Mouse (Mus musculus) ES-E14 (cell line): ENCODE measurements around the gene Rps6kc1. TPM values are rescaled to one million over a fixed set of nuclear protein-coding genes. Genes with fewer than 3 reads are reported as not detected.

Source experiments
- DNase-seq: peaks from one replicate; pipeline ENCODE4 v3.0.0-alpha.2; 2013; ENCODE audit warnings: low read depth, low spot score
- H3K27ac ChIP-seq: 2 replicates; pipeline ENCODE4 v1.5.1; 2012; ENCODE audit warnings: low read depth, mild to moderate bottlenecking, low read length, moderate library complexity, mixed read lengths; ENCODE audit not compliant: poor library complexity, insufficient read depth, severe bottlenecking
- H3K36me3 ChIP-seq: 2 replicates; pipeline ENCODE4 v1.6.1; 2012; ENCODE audit warnings: mild to moderate bottlenecking, low read length, moderate library complexity, mixed read lengths; ENCODE audit not compliant: control insufficient read depth, poor library complexity, insufficient read depth, severe bottlenecking
- H3K4me1 ChIP-seq, 2 experiments: fragments of 150-350 bp in 1 of 2; sonication (generic) in 1 of 2; 2 replicates each; pipeline ENCODE4 v1.6.1; 2012; ENCODE audit warnings: low read length in 2 of 2, mild to moderate bottlenecking in 1 of 2, mixed read lengths in 1 of 2; ENCODE audit not compliant: control insufficient read depth in 2 of 2, insufficient read depth in 2 of 2, poor library complexity in 1 of 2
- H3K4me3 ChIP-seq, 2 experiments: fragments of 150-350 bp in 1 of 2; sonication (generic) in 1 of 2; 2 replicates each; pipeline ENCODE4 v1.5.1; 2012; ENCODE audit warnings: low read length in 2 of 2, low read depth in 1 of 2, mild to moderate bottlenecking in 1 of 2, mixed read lengths in 1 of 2; ENCODE audit not compliant: insufficient read depth in 1 of 2, poor library complexity in 1 of 2, severe bottlenecking in 1 of 2
- H3K9ac ChIP-seq: 2 replicates; pipeline ENCODE4 v1.6.1; 2012; ENCODE audit warnings: low read depth, mild to moderate bottlenecking, low read length, mixed read lengths; ENCODE audit not compliant: poor library complexity, insufficient read depth, severe bottlenecking
- H3K9me3 ChIP-seq: fragments of 150-350 bp; sonication (generic); 2 replicates; pipeline ENCODE4 v1.6.1; 2012; ENCODE audit warnings: low read depth, mild to moderate bottlenecking, low read length; ENCODE audit not compliant: control insufficient read depth, insufficient read depth
- CHD2 ChIP-seq: IDR thresholded peaks from 2 replicates; pipeline ENCODE4 v1.6.1; 2014; ENCODE audit warnings: mild to moderate bottlenecking, low read depth, low read length, inconsistent platforms
- HCFC1 ChIP-seq: IDR thresholded peaks from 2 replicates; pipeline ENCODE4 v1.6.1; 2012; ENCODE audit warnings: low read length, inconsistent platforms, borderline replicate concordance; ENCODE audit not compliant: insufficient read depth
- MAFK ChIP-seq: IDR thresholded peaks from 2 replicates; pipeline ENCODE4 v1.6.1; 2014; ENCODE audit warnings: mild to moderate bottlenecking, low read depth, low read length, inconsistent platforms; ENCODE audit not compliant: insufficient read depth
- ZC3H11A ChIP-seq: IDR thresholded peaks from 2 replicates; pipeline ENCODE4 v1.6.1; 2012; ENCODE audit warnings: low read depth, mild to moderate bottlenecking, inconsistent platforms, low read length, borderline replicate concordance
- ZNF384 ChIP-seq: IDR thresholded peaks from 2 replicates; pipeline ENCODE4 v1.6.1; 2012; ENCODE audit warnings: low read depth, low read length, inconsistent platforms
- in situ Hi-C, 2 experiments: fragments of 600-800 bp; cut with MboI; formaldehyde crosslinking; loops; one replicate each; pipeline ENCODE4 v1.15.1; 2025; ENCODE audit warnings: low sequenced_read_pairs in 2 of 2, inconsistent platforms in 1 of 2; ENCODE audit not compliant: unreplicated experiment in 2 of 2
- total RNA-seq: library from RNA; depleted of rRNA; stranded (reverse); fragments of 300-350 nt; gene quantifications from 2 replicates; pipeline ENCODE4 v1.2.3, GENCODE M21; 2012

The Rps6kc1 gene
- total RNA-seq, 1 experiment = 19.3 TPM

DNA sequence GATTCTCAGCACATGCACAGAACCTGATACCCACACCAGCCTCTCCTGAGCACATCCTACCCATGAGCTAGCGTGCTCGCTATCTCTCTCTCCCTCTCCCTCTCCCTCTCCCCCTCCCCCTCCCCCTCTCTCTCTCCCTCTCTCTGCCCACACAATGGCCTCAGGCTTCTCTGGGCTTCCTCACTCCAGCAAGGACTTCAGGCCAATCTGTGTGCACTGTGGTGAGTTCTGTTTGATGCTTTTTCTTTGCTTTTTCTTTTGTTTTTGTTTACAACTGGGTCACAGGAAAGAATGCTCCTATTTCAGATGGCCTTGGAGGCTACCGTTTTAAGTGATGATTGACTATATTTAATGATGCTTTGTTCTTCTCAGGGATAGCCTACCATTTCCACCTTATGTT, 62.9 kb downstream of the Rps6kc1 start:
- no peak overlapping the region for H3K9ac ChIP-seq
- no peak overlapping the region for H3K27ac ChIP-seq
- H3K4me3 ChIP-seq = no peak overlapping the region
- no peak for DNase-seq
- no peaks in the 10 kb centered on the region for H3K9me3 ChIP-seq
- peaks cover 2% of the 10 kb centered on the region; the same call in 1 of the 2 replicates for H3K36me3 ChIP-seq
- no peak for TF ChIP-seq HCFC1
- no peak for TF ChIP-seq CHD2
- TF ChIP-seq ZC3H11A = no peak
- TF ChIP-seq ZNF384 = no peak
- no peak for TF ChIP-seq MAFK
- in situ Hi-C loops = no loop called here
- H3K4me1 ChIP-seq = peaks cover 3 to 4% of the 10 kb centered on the region in 2 experiments; a peak in 2 of 4 replicates

- TF ChIP-seq ZC3H11A (no peak), ZNF384 (no peak), CHD2 (no peak), MAFK (no peak), HCFC1 (no peak)
- Histone ChIP-seq H3K36me3 (peaks cover 6% of the 10 kb centered on the region; the same call in 1 of the 2 replicates), H3K4me3 (no peak overlapping the region), H3K27ac (no peak overlapping the region), H3K9me3 (no peaks in the 10 kb centered on the region), H3K4me1 (peaks cover 3 to 4% of the 10 kb centered on the region in 2 experiments; a peak in 2 of 4 replicates), H3K9ac (no peak overlapping the region)
- no peak for DNase-seq
- in situ Hi-C loops = no loop called here
Observed at GRCm38 (mm10) chr1:190846956-190847355, 64.6 kb downstream of the Rps6kc1 start.

DNA sequence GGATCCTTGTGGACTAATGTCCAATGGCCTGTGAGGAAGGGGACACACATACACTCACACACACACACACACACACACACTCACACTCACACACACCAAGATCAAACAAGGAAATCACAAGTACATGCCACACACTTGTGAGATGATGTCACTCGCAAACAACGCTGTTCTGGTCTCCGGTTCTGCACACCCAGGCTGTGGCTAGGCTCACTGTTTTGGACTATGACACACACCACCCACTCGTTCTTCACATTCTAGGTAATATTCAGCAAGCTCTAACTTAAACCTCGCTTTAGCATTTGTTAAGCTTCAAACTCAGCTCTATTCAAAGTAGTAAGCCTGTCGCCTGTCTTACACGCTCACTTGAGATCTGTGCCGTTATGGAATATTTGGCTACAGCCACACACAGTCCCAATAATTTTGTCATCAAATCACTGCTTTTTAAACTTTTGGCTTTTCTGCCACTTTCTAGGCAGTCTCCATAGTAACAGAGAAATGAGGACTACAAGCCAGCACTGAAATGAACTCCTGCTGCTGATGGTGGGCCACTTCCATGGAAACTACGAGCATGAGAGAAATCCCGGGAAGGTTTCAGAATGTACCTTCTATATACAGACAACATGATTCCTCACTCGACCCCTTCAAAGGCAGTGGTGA, 65.4 kb downstream of the Rps6kc1 start:
- in situ Hi-C loops = no loop called here
- Histone ChIP-seq H3K4me3 (no peak overlapping the region), H3K36me3 (peaks cover 6% of the 10 kb centered on the region; the same call in 1 of the 2 replicates), H3K27ac (no peak overlapping the region), H3K4me1 (peaks cover 3 to 4% of the 10 kb centered on the region in 2 experiments; a peak in 2 of 4 replicates), H3K9ac (no peak overlapping the region), H3K9me3 (no peaks in the 10 kb centered on the region)
- TF ChIP-seq CHD2 (no peak), HCFC1 (no peak), ZNF384 (no peak), MAFK (no peak)
- no peak for DNase-seq

DNA sequence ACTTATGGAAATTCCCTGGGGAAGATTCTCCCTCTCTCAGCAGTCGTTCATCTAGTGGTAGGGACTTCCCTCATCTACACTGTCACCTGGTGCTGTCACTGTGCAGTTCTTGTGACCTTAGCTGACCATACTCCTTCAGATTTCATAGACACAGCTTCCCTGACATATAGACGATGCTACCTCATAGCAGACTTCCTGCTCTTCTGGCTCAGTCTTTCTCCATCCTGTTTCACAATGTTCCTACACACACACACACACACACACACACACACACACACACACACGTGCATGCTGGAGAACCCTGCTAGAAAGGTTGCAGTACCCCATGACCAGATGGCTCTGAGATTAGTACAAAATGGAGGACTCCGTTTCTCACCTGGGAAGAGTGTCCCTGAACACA, 66.2 kb downstream of the Rps6kc1 start:
- peaks cover 6% of the 10 kb centered on the region; the same call in 1 of the 2 replicates for H3K36me3 ChIP-seq
- H3K9ac ChIP-seq = no peak overlapping the region
- in situ Hi-C loops = no loop called here
- peaks cover 3 to 4% of the 10 kb centered on the region in 2 experiments; a peak in 2 of 4 replicates for H3K4me1 ChIP-seq
- H3K9me3 ChIP-seq = no peaks in the 10 kb centered on the region
- no peak overlapping the region for H3K4me3 ChIP-seq
- no peak overlapping the region for H3K27ac ChIP-seq
- no peak for DNase-seq
- TF ChIP-seq ZC3H11A = no peak
- no peak for TF ChIP-seq MAFK
- TF ChIP-seq ZNF384 = no peak
- TF ChIP-seq CHD2 = no peak
- TF ChIP-seq HCFC1 = no peak
